Mouse (Mus musculus) limb, embryonic 10.5 days (tissue): ENCODE data around the gene Tnrc6a. TPM values are rescaled to one million over a fixed set of nuclear protein-coding genes. Genes with fewer than 3 reads are reported as not detected.

Experiments used
- DNase-seq: peaks from one replicate; pipeline ENCODE4 v3.0.0-alpha.2; 2017; ENCODE audit warnings: low spot score
- H3K27ac ChIP-seq: fragments of 300-500 bp; sonication (generic); 2 replicates; pipeline ENCODE4 v1.5.1; 2016; ENCODE audit warnings: mild to moderate bottlenecking
- H3K27me3 ChIP-seq: fragments of 300-500 bp; sonication (generic); 2 replicates; pipeline ENCODE4 v1.6.1; 2016; ENCODE audit warnings: low read depth, mild to moderate bottlenecking; ENCODE audit not compliant: poor library complexity, severe bottlenecking
- H3K36me3 ChIP-seq: fragments of 300-500 bp; sonication (generic); 2 replicates; pipeline ENCODE4 v1.6.1; 2016; ENCODE audit warnings: mild to moderate bottlenecking, moderate library complexity
- H3K4me1 ChIP-seq: fragments of 300-500 bp; sonication (generic); 2 replicates; pipeline ENCODE4 v1.6.1; 2016
- H3K4me3 ChIP-seq: fragments of 300-500 bp; sonication (generic); 2 replicates; pipeline ENCODE4 v1.5.1; 2016; ENCODE audit warnings: mild to moderate bottlenecking, moderate library complexity
- H3K9me3 ChIP-seq: fragments of 300-500 bp; sonication (generic); replicated peaks from 2 replicates; pipeline ENCODE4 v1.6.1; 2016; ENCODE audit warnings: mild to moderate bottlenecking
- WGBS: fragments of 180-500 bp; shearing (Covaris S2); methylation state at CpG from one replicate; pipeline ENCODE4 v1.1.7; 2016; 5-methylcytosine and 5-hydroxymethylcytosine counted together
- polyA plus RNA-seq: library from polyadenylated mRNA; unstranded; fragments of >200 nt; fragmentation: Nextera tagmentation; extraction: Ambion mirVana; gene quantifications from 2 replicates; pipeline ENCODE4 v1.2.1, GENCODE M21; 2016

Gene Tnrc6a
- polyA plus RNA-seq, 1 experiment from 2014 or later = 75.9 TPM

GRCm38 (mm10) chr7:123130198-123130597 lies 6.5 kb downstream of the Tnrc6a start:
- Histone ChIP-seq H3K27ac (no peak overlapping the region), H3K36me3 (peaks cover 58% of the 10 kb centered on the region), H3K27me3 (no peaks in the 10 kb centered on the region), H3K4me1 (peaks cover 17% of the 10 kb centered on the region), H3K4me3 (no peak overlapping the region), H3K9me3 (no peaks in the 10 kb centered on the region)
- no peak for DNase-seq
- 46% methylated on average over 2 of the region's 2 CpGs for WGBS

- Histone ChIP-seq H3K27me3 (no peaks in the 10 kb centered on the region), H3K9me3 (no peaks in the 10 kb centered on the region), H3K27ac (no peak overlapping the region), H3K4me3 (no peak overlapping the region), H3K4me1 (peaks cover 19% of the 10 kb centered on the region), H3K36me3 (peaks cover 57% of the 10 kb centered on the region)
- WGBS = 96% methylated on average over 2 of the region's 2 CpGs
- no peak for DNase-seq
Measured at GRCm38 (mm10) chr7:123132401-123132800, 8.7 kb downstream of the Tnrc6a start.

GRCm38 (mm10) chr7:123134876-123135275 lies 11.2 kb downstream of the Tnrc6a start:
- DNase-seq = no peak
- H3K9me3 ChIP-seq = no peaks in the 10 kb centered on the region
- H3K36me3 ChIP-seq = peaks cover 61% of the 10 kb centered on the region
- no peak overlapping the region for H3K27ac ChIP-seq
- no peak overlapping the region for H3K4me3 ChIP-seq
- peaks cover 19% of the 10 kb centered on the region for H3K4me1 ChIP-seq
- H3K27me3 ChIP-seq = no peaks in the 10 kb centered on the region
- 26% methylated on average over 2 of the region's 2 CpGs for WGBS

GRCm38 (mm10) chr7:123135655-123136054 lies 12.0 kb downstream of the Tnrc6a start:
- no peak for DNase-seq
- Histone ChIP-seq H3K4me3 (no peak overlapping the region), H3K4me1 (peaks cover 19% of the 10 kb centered on the region), H3K9me3 (no peaks in the 10 kb centered on the region), H3K27ac (no peak overlapping the region), H3K27me3 (no peaks in the 10 kb centered on the region), H3K36me3 (peaks cover 58% of the 10 kb centered on the region)
- WGBS = 87% methylated on average over 3 of the region's 3 CpGs

- H3K4me3 ChIP-seq = no peak overlapping the region
- H3K9me3 ChIP-seq = no peaks in the 10 kb centered on the region
- WGBS = 97% methylated on average over 4 of the region's 4 CpGs
- no peaks in the 10 kb centered on the region for H3K27me3 ChIP-seq
- no peak overlapping the region for H3K27ac ChIP-seq
- H3K4me1 ChIP-seq = peaks cover 19% of the 10 kb centered on the region
- no peak for DNase-seq
- peaks cover 51% of the 10 kb centered on the region for H3K36me3 ChIP-seq
Measured at GRCm38 (mm10) chr7:123138001-123138400, 14.3 kb downstream of the Tnrc6a start.

GRCm38 (mm10) chr7:123146141-123146846 lies 22.6 kb downstream of the Tnrc6a start:
- DNase-seq = no peak
- Histone ChIP-seq H3K36me3 (peaks cover 65% of the 10 kb centered on the region), H3K4me1 (no peaks in the 10 kb centered on the region), H3K9me3 (no peaks in the 10 kb centered on the region), H3K4me3 (no peak overlapping the region), H3K27me3 (no peaks in the 10 kb centered on the region), H3K27ac (no peak overlapping the region)
- WGBS = 91% methylated on average over 10 of the region's 10 CpGs

GRCm38 (mm10) chr7:123147787-123148186 lies 24.1 kb downstream of the Tnrc6a start:
- no peak overlapping the region for H3K27ac ChIP-seq
- WGBS = 94% methylated on average over 2 of the region's 2 CpGs
- H3K9me3 ChIP-seq = no peaks in the 10 kb centered on the region
- peaks cover 67% of the 10 kb centered on the region for H3K36me3 ChIP-seq
- H3K4me1 ChIP-seq = no peaks in the 10 kb centered on the region
- no peaks in the 10 kb centered on the region for H3K27me3 ChIP-seq
- H3K4me3 ChIP-seq = no peak overlapping the region
- no peak for DNase-seq

GRCm38 (mm10) chr7:123148935-123149334 lies 25.2 kb downstream of the Tnrc6a start:
- WGBS = 91% methylated on average over 9 of the region's 9 CpGs
- no peaks in the 10 kb centered on the region for H3K4me1 ChIP-seq
- no peak for DNase-seq
- H3K27ac ChIP-seq = no peak overlapping the region
- peaks cover 75% of the 10 kb centered on the region for H3K36me3 ChIP-seq
- no peaks in the 10 kb centered on the region for H3K9me3 ChIP-seq
- H3K4me3 ChIP-seq = no peak overlapping the region
- H3K27me3 ChIP-seq = no peaks in the 10 kb centered on the region

GRCm38 (mm10) chr7:123162346-123162745 lies 38.7 kb downstream of the Tnrc6a start:
- no peak for DNase-seq

GRCm38 (mm10) chr7:123167436-123167835 lies 43.8 kb downstream of the Tnrc6a start:
- Histone ChIP-seq H3K36me3 (peaks cover 100% of the 10 kb centered on the region), H3K27ac (no peak overlapping the region), H3K9me3 (no peaks in the 10 kb centered on the region), H3K27me3 (no peaks in the 10 kb centered on the region), H3K4me1 (no peaks in the 10 kb centered on the region), H3K4me3 (no peak overlapping the region)
- no peak for DNase-seq
- 95% methylated on average over 2 of the region's 2 CpGs for WGBS

More at GRCm38 (mm10) chr7:123162346-123162745, 38.7 kb downstream of the Tnrc6a start:
- 96% methylated on average over 10 of the region's 10 CpGs for WGBS
- no peaks in the 10 kb centered on the region for H3K9me3 ChIP-seq
- H3K27ac ChIP-seq = no peak overlapping the region
- no peaks in the 10 kb centered on the region for H3K4me1 ChIP-seq
- H3K27me3 ChIP-seq = no peaks in the 10 kb centered on the region
- no peak overlapping the region for H3K4me3 ChIP-seq
- peaks cover 82% of the 10 kb centered on the region for H3K36me3 ChIP-seq

- 91% methylated on average over 2 of the region's 2 CpGs for WGBS
- H3K27ac ChIP-seq = no peak overlapping the region
Measured at GRCm38 (mm10) chr7:123169618-123170017, 45.9 kb downstream of the Tnrc6a start.

GRCm38 (mm10) chr7:123172101-123172500 lies 48.4 kb downstream of the Tnrc6a start:
- Histone ChIP-seq H3K4me1 (no peaks in the 10 kb centered on the region), H3K4me3 (no peak overlapping the region), H3K27ac (no peak overlapping the region), H3K27me3 (no peaks in the 10 kb centered on the region), H3K36me3 (peaks cover 100% of the 10 kb centered on the region), H3K9me3 (no peaks in the 10 kb centered on the region)
- 91% methylated on average over 5 of the region's 5 CpGs for WGBS
- no peak for DNase-seq

More at GRCm38 (mm10) chr7:123169618-123170017, 45.9 kb downstream of the Tnrc6a start:
- no peaks in the 10 kb centered on the region for H3K4me1 ChIP-seq
- H3K4me3 ChIP-seq = no peak overlapping the region
- peaks cover 100% of the 10 kb centered on the region for H3K36me3 ChIP-seq
- H3K27me3 ChIP-seq = no peaks in the 10 kb centered on the region
- H3K9me3 ChIP-seq = no peaks in the 10 kb centered on the region
- DNase-seq = no peak

- DNase-seq = no peak
- Histone ChIP-seq H3K4me1 (no peaks in the 10 kb centered on the region), H3K4me3 (no peak overlapping the region), H3K27ac (no peak overlapping the region), H3K36me3 (peaks cover 100% of the 10 kb centered on the region), H3K9me3 (no peaks in the 10 kb centered on the region), H3K27me3 (no peaks in the 10 kb centered on the region)
Measured at GRCm38 (mm10) chr7:123177215-123177614, 53.5 kb downstream of the Tnrc6a start.
